Mouse (Mus musculus): ENCODE data around the gene Srrm2. TPM values are rescaled to one million over a fixed set of nuclear protein-coding genes. Genes with fewer than 3 reads are reported as not detected.

The Srrm2 gene
- total RNA-seq, 1 experiment: 192 TPM

DNA sequence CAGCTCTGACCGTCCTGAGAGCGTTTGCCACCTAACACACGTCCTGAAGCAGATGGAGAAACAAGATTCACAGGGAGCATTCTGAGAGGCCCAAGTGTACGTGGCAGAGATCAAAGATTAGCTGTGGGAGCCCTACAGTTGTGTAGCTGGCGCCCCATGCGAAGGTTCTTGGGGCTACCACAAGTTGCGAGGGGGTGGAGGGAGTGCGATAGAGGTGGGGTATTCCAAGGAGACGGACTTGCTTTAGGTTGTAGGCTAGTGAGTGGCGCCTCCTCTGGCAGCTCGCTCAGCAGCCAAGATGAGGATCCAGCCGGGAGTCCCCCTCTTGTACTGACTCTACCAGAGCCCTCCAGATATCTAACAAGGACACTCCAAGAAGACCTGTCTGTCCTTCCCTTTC, 44.0 kb upstream of the Srrm2 start:
- Histone ChIP-seq H3K4me1 (ENCODE audit: control insufficient read depth in 2 of 2, insufficient read depth in 2 of 2, low read length in 2 of 2, poor library complexity in 1 of 2) (peaks cover 0 to 20% of the 10 kb centered on the region in 2 experiments; a peak in 1 of 4 replicates), H3K9me3 (ENCODE audit: control insufficient read depth, insufficient read depth, low read depth, low read length) (no peaks in the 10 kb centered on the region), H3K4me3 (ENCODE audit: insufficient read depth in 1 of 2, low read depth in 1 of 2, low read length in 2 of 2, poor library complexity in 1 of 2, severe bottlenecking in 1 of 2) (peak overlapping the region; percentile 64), H3K36me3 (ENCODE audit: control insufficient read depth, insufficient read depth, low read length, poor library complexity, severe bottlenecking) (no peaks in the 10 kb centered on the region), H3K27ac (ENCODE audit: insufficient read depth, low read depth, low read length, poor library complexity, severe bottlenecking) (no peak overlapping the region), H3K9ac (ENCODE audit: insufficient read depth, low read depth, low read length, poor library complexity, severe bottlenecking) (peak overlapping the region; percentile 10; the same call in 1 of the 2 replicates)
- DNase-seq (ENCODE audit: low read depth, low spot score): no peak
- in situ Hi-C loops (cut with MboI; ENCODE audit: low sequenced_read_pairs in 2 of 2, unreplicated experiment in 2 of 2): no loop called here
- no peak for TF ChIP-seq ZNF384 (IDR thresholded peaks at IDR 0.05; ENCODE audit: low read depth, low read length)
- TF ChIP-seq CHD2 (IDR thresholded peaks at IDR 0.05; ENCODE audit: low read depth, low read length): no peak
- TF ChIP-seq ZC3H11A (IDR thresholded peaks at IDR 0.05; ENCODE audit: borderline replicate concordance, low read depth, low read length): no peak
- TF ChIP-seq MAFK (IDR thresholded peaks at IDR 0.05; ENCODE audit: insufficient read depth, low read depth, low read length): no peak
- no peak for TF ChIP-seq HCFC1 (IDR thresholded peaks at IDR 0.05; ENCODE audit: borderline replicate concordance, insufficient read depth, low read length)

DNA sequence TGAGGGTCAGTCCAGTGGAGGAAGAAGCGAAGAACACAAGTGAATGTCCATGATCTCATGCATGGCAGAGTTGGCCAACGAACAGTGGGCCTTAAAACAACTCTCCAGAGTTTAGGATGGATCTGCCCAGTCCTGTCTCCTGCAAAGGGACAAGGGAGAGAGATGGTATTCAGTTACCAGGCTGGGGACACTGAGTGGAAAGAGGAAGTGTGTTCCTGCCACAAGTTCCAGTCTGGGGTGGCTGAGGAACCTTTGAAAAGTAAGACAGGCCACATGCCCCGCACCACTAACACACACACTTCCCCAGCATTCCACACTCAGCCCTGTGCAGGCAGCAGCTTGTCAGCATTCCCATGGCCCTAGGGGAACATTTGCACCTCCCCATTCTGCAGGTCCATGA, 43.6 kb upstream of the Srrm2 start:
- no peak overlapping the region for H3K9ac ChIP-seq (ENCODE audit: insufficient read depth, low read depth, low read length, poor library complexity, severe bottlenecking)
- no peak for TF ChIP-seq HCFC1 (IDR thresholded peaks at IDR 0.05; ENCODE audit: borderline replicate concordance, insufficient read depth, low read length)
- no peak for TF ChIP-seq ZNF384 (IDR thresholded peaks at IDR 0.05; ENCODE audit: low read depth, low read length)
- no peak for TF ChIP-seq CHD2 (IDR thresholded peaks at IDR 0.05; ENCODE audit: low read depth, low read length)
- TF ChIP-seq MAFK (IDR thresholded peaks at IDR 0.05; ENCODE audit: insufficient read depth, low read depth, low read length): no peak
- no peak for TF ChIP-seq ZC3H11A (IDR thresholded peaks at IDR 0.05; ENCODE audit: borderline replicate concordance, low read depth, low read length)
- no peaks in the 10 kb centered on the region; the same call in 1 of the 2 replicates for H3K36me3 ChIP-seq (ENCODE audit: control insufficient read depth, insufficient read depth, low read length, poor library complexity, severe bottlenecking)
- DNase-seq (ENCODE audit: low read depth, low spot score): no peak
- peaks cover 0 to 20% of the 10 kb centered on the region in 2 experiments; a peak in 1 of 4 replicates for H3K4me1 ChIP-seq (ENCODE audit: control insufficient read depth in 2 of 2, insufficient read depth in 2 of 2, low read length in 2 of 2, poor library complexity in 1 of 2)
- in situ Hi-C loops (cut with MboI; ENCODE audit: low sequenced_read_pairs in 2 of 2, unreplicated experiment in 2 of 2): no loop called here
- H3K27ac ChIP-seq (ENCODE audit: insufficient read depth, low read depth, low read length, poor library complexity, severe bottlenecking): no peak overlapping the region
- no peaks in the 10 kb centered on the region for H3K9me3 ChIP-seq (ENCODE audit: control insufficient read depth, insufficient read depth, low read depth, low read length)
- H3K4me3 ChIP-seq (ENCODE audit: insufficient read depth in 1 of 2, low read depth in 1 of 2, low read length in 2 of 2, poor library complexity in 1 of 2, severe bottlenecking in 1 of 2): no peak overlapping the region

DNA sequence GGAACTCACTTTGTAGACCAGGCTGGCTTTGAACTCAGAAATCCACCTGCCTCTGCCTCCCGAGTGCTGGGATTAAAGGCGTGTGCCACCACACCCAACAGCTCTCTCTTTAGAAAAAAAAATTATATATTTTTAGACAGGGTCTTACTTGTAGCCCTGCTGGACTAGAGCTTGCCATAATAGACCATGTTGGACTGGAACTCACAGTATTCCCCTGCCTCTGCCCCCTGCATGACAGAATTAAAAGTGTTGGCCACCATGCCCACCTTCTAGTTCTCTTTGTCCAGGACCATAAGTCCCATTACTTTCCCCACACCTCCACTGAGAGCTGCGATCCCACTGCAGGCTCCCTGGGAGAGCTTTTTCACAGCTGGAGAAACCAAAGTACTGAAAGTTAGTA, 42.9 kb upstream of the Srrm2 start:
- no peak for DNase-seq (ENCODE audit: low read depth, low spot score)
- no peaks in the 10 kb centered on the region for H3K9me3 ChIP-seq (ENCODE audit: control insufficient read depth, insufficient read depth, low read depth, low read length)

DNA sequence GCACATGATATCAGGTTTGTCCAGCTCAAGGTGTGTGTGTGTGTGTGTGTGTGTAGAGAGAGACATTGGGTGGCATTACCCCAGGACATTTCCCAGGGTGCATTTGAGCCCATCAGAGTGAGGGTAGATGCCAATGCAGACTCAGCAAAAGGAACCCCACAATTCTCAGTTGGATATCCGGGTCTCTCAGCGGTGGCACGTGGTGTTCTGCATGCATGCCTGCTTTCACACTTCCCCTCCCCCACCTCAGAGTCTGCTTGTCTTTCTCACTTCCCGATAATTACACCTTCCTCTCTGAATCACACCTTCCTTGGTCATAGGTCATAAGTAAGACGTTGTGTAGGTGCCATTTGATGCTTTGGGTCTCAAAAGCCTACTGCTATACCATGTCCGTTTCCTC, 42.3 kb upstream of the Srrm2 start:
- peaks cover 5% of the 10 kb centered on the region; the same call in 1 of the 2 replicates for H3K36me3 ChIP-seq (ENCODE audit: control insufficient read depth, insufficient read depth, low read length, poor library complexity, severe bottlenecking)
- no peak overlapping the region for H3K9ac ChIP-seq (ENCODE audit: insufficient read depth, low read depth, low read length, poor library complexity, severe bottlenecking)
- H3K27ac ChIP-seq (ENCODE audit: insufficient read depth, low read depth, low read length, poor library complexity, severe bottlenecking): no peak overlapping the region
- TF ChIP-seq MAFK (IDR thresholded peaks at IDR 0.05; ENCODE audit: insufficient read depth, low read depth, low read length) (no peak), HCFC1 (IDR thresholded peaks at IDR 0.05; ENCODE audit: borderline replicate concordance, insufficient read depth, low read length) (no peak), ZC3H11A (IDR thresholded peaks at IDR 0.05; ENCODE audit: borderline replicate concordance, low read depth, low read length) (no peak), ZNF384 (IDR thresholded peaks at IDR 0.05; ENCODE audit: low read depth, low read length) (no peak)
- in situ Hi-C loops (cut with MboI; ENCODE audit: low sequenced_read_pairs in 2 of 2, unreplicated experiment in 2 of 2): no loop called here
- no peak for DNase-seq (ENCODE audit: low read depth, low spot score)
- H3K4me1 ChIP-seq (ENCODE audit: control insufficient read depth in 2 of 2, insufficient read depth in 2 of 2, low read length in 2 of 2, poor library complexity in 1 of 2): peaks cover 0 to 17% of the 10 kb centered on the region in 2 experiments; a peak in 1 of 4 replicates
- no peak overlapping the region for H3K4me3 ChIP-seq (ENCODE audit: insufficient read depth in 1 of 2, low read depth in 1 of 2, low read length in 2 of 2, poor library complexity in 1 of 2, severe bottlenecking in 1 of 2)
- H3K9me3 ChIP-seq (ENCODE audit: control insufficient read depth, insufficient read depth, low read depth, low read length): no peaks in the 10 kb centered on the region

More for the DNA sequence above, 42.9 kb upstream of the Srrm2 start:
- Histone ChIP-seq H3K9ac (ENCODE audit: insufficient read depth, low read depth, low read length, poor library complexity, severe bottlenecking) (no peak overlapping the region), H3K4me3 (ENCODE audit: insufficient read depth in 1 of 2, low read depth in 1 of 2, low read length in 2 of 2, poor library complexity in 1 of 2, severe bottlenecking in 1 of 2) (no peak overlapping the region), H3K36me3 (ENCODE audit: control insufficient read depth, insufficient read depth, low read length, poor library complexity, severe bottlenecking) (no peaks in the 10 kb centered on the region; the same call in 1 of the 2 replicates), H3K27ac (ENCODE audit: insufficient read depth, low read depth, low read length, poor library complexity, severe bottlenecking) (no peak overlapping the region), H3K4me1 (ENCODE audit: control insufficient read depth in 2 of 2, insufficient read depth in 2 of 2, low read length in 2 of 2, poor library complexity in 1 of 2) (peaks cover 0 to 18% of the 10 kb centered on the region in 2 experiments; a peak in 1 of 4 replicates)
- in situ Hi-C loops (cut with MboI; ENCODE audit: low sequenced_read_pairs in 2 of 2, unreplicated experiment in 2 of 2): no loop called here
- no peak for TF ChIP-seq MAFK (IDR thresholded peaks at IDR 0.05; ENCODE audit: insufficient read depth, low read depth, low read length)
- no peak for TF ChIP-seq ZC3H11A (IDR thresholded peaks at IDR 0.05; ENCODE audit: borderline replicate concordance, low read depth, low read length)
- TF ChIP-seq ZNF384 (IDR thresholded peaks at IDR 0.05; ENCODE audit: low read depth, low read length): no peak
- no peak for TF ChIP-seq HCFC1 (IDR thresholded peaks at IDR 0.05; ENCODE audit: borderline replicate concordance, insufficient read depth, low read length)
- TF ChIP-seq CHD2 (IDR thresholded peaks at IDR 0.05; ENCODE audit: low read depth, low read length): no peak
